Mouse (Mus musculus): Measurements from ENCODE around the gene Sox8. TPM values are rescaled to one million over a fixed set of nuclear protein-coding genes. Genes with fewer than 3 reads are reported as not detected.

The Sox8 gene
- polyA plus RNA-seq, 1 experiment from 2014 or later, result 7.5 TPM

GRCm38 (mm10) chr17:25590068-25590467 is 19.6 kb upstream of the Sox8 start:
- no peak for DNase-seq (ENCODE audit: low spot score)
- WGBS, result 90% methylated on average over 6 of the region's 6 CpGs
- H3K36me3 ChIP-seq (ENCODE audit: control insufficient read depth, insufficient read depth, low read length), result no peaks in the 10 kb centered on the region; the same call in 1 of the 2 replicates
- no peak for ATAC-seq (replicated peaks; ENCODE audit: low FRiP score)
- no peaks in the 10 kb centered on the region for H3K27me3 ChIP-seq (ENCODE audit: control insufficient read depth, insufficient read depth, low read length)
- no peak overlapping the region for H3K27ac ChIP-seq (ENCODE audit: low read depth, low read length)
- no peak overlapping the region for H3K4me3 ChIP-seq (ENCODE audit: low read depth, low read length)
- H3K9me3 ChIP-seq (ENCODE audit: control insufficient read depth, low read length), result no peaks in the 10 kb centered on the region
- H3K4me1 ChIP-seq (replicated peaks; ENCODE audit: control insufficient read depth, insufficient read depth, low read length), result peaks cover 2% of the 10 kb centered on the region; the same call in 1 of the 2 replicates
- H3K4me2 ChIP-seq (ENCODE audit: low read depth, low read length, severe bottlenecking), result no peak overlapping the region
- H3K9ac ChIP-seq (ENCODE audit: low read length), result no peak overlapping the region

GRCm38 (mm10) chr17:25584646-25585045 is 14.2 kb upstream of the Sox8 start:
- 95% methylated on average over 9 of the region's 9 CpGs for WGBS
- Histone ChIP-seq H3K9ac (ENCODE audit: low read length) (no peak overlapping the region), H3K9me3 (ENCODE audit: control insufficient read depth, low read length) (no peaks in the 10 kb centered on the region), H3K4me2 (ENCODE audit: low read depth, low read length, severe bottlenecking) (no peak overlapping the region), H3K4me3 (ENCODE audit: low read depth, low read length) (no peak overlapping the region), H3K36me3 (ENCODE audit: control insufficient read depth, insufficient read depth, low read length) (no peaks in the 10 kb centered on the region; the same call in 1 of the 2 replicates), H3K27ac (ENCODE audit: low read depth, low read length) (no peak overlapping the region), H3K4me1 (replicated peaks; ENCODE audit: control insufficient read depth, insufficient read depth, low read length) (peaks cover 5% of the 10 kb centered on the region), H3K27me3 (ENCODE audit: control insufficient read depth, insufficient read depth, low read length) (no peaks in the 10 kb centered on the region)
- DNase-seq (ENCODE audit: low spot score) (no peak), ATAC-seq (replicated peaks; ENCODE audit: low FRiP score) (no peak)

GRCm38 (mm10) chr17:25583858-25584257 is 13.4 kb upstream of the Sox8 start:
- Histone ChIP-seq H3K9me3 (ENCODE audit: control insufficient read depth, low read length) (no peaks in the 10 kb centered on the region), H3K4me2 (ENCODE audit: low read depth, low read length, severe bottlenecking) (no peak overlapping the region), H3K4me3 (ENCODE audit: low read depth, low read length) (no peak overlapping the region), H3K27ac (ENCODE audit: low read depth, low read length) (no peak overlapping the region), H3K27me3 (ENCODE audit: control insufficient read depth, insufficient read depth, low read length) (no peaks in the 10 kb centered on the region), H3K9ac (ENCODE audit: low read length) (no peak overlapping the region), H3K4me1 (replicated peaks; ENCODE audit: control insufficient read depth, insufficient read depth, low read length) (peaks cover 8% of the 10 kb centered on the region), H3K36me3 (ENCODE audit: control insufficient read depth, insufficient read depth, low read length) (no peaks in the 10 kb centered on the region)
- no peak for ATAC-seq (replicated peaks; ENCODE audit: low FRiP score)
- no peak for DNase-seq (ENCODE audit: low spot score)
- WGBS, result 87% methylated on average over 8 of the region's 8 CpGs

GRCm38 (mm10) chr17:25583099-25583498 is 12.6 kb upstream of the Sox8 start:
- ATAC-seq (replicated peaks; ENCODE audit: low FRiP score) (no peak), DNase-seq (ENCODE audit: low spot score) (no peak)
- Histone ChIP-seq H3K27me3 (ENCODE audit: control insufficient read depth, insufficient read depth, low read length) (no peaks in the 10 kb centered on the region), H3K36me3 (ENCODE audit: control insufficient read depth, insufficient read depth, low read length) (no peaks in the 10 kb centered on the region), H3K9ac (ENCODE audit: low read length) (no peak overlapping the region), H3K27ac (ENCODE audit: low read depth, low read length) (no peak overlapping the region), H3K4me1 (replicated peaks; ENCODE audit: control insufficient read depth, insufficient read depth, low read length) (peaks cover 11% of the 10 kb centered on the region), H3K4me3 (ENCODE audit: low read depth, low read length) (no peak overlapping the region), H3K9me3 (ENCODE audit: control insufficient read depth, low read length) (no peaks in the 10 kb centered on the region), H3K4me2 (ENCODE audit: low read depth, low read length, severe bottlenecking) (no peak overlapping the region)
- 83% methylated on average over 4 of the region's 4 CpGs for WGBS

- ATAC-seq (replicated peaks; ENCODE audit: low FRiP score) (no peak), DNase-seq (ENCODE audit: low spot score) (no peak)
- Histone ChIP-seq H3K9ac (ENCODE audit: low read length) (no peak overlapping the region), H3K36me3 (ENCODE audit: control insufficient read depth, insufficient read depth, low read length) (no peaks in the 10 kb centered on the region), H3K27me3 (ENCODE audit: control insufficient read depth, insufficient read depth, low read length) (no peaks in the 10 kb centered on the region), H3K27ac (ENCODE audit: low read depth, low read length) (no peak overlapping the region), H3K4me2 (ENCODE audit: low read depth, low read length, severe bottlenecking) (no peak overlapping the region), H3K4me1 (replicated peaks; ENCODE audit: control insufficient read depth, insufficient read depth, low read length) (peaks cover 11% of the 10 kb centered on the region), H3K9me3 (ENCODE audit: control insufficient read depth, low read length) (no peaks in the 10 kb centered on the region), H3K4me3 (ENCODE audit: low read depth, low read length) (no peak overlapping the region)
- 86% methylated on average over 8 of the region's 8 CpGs for whole genome bisulfite sequencing
These were observed 11.6 kb upstream of the Sox8 start for GRCm38 (mm10) chr17:25582076-25582475.

- H3K4me1 ChIP-seq (replicated peaks; ENCODE audit: control insufficient read depth, insufficient read depth, low read length), result peaks cover 11% of the 10 kb centered on the region
- peak; percentile 23 for ATAC-seq (replicated peaks; ENCODE audit: low FRiP score)
These were observed 9.0 kb upstream of the Sox8 start for GRCm38 (mm10) chr17:25579332-25580047.

GRCm38 (mm10) chr17:25578920-25579319 is 8.4 kb upstream of the Sox8 start, which contains the start of gene Lmf1:
Gene Lmf1 (plus strand): TSS chr17:25579085.
- Histone ChIP-seq H3K36me3 (ENCODE audit: control insufficient read depth, insufficient read depth, low read length) (no peaks in the 10 kb centered on the region), H3K9me3 (ENCODE audit: control insufficient read depth, low read length) (no peaks in the 10 kb centered on the region), H3K4me1 (replicated peaks; ENCODE audit: control insufficient read depth, insufficient read depth, low read length) (peaks cover 11% of the 10 kb centered on the region), H3K4me2 (ENCODE audit: low read depth, low read length, severe bottlenecking) (peak within 1 kb of the TSS; percentile 84), H3K27ac (ENCODE audit: low read depth, low read length) (no peak within 1 kb of the TSS), H3K27me3 (ENCODE audit: control insufficient read depth, insufficient read depth, low read length) (no peaks in the 10 kb centered on the region), H3K4me3 (ENCODE audit: low read depth, low read length) (peak within 1 kb of the TSS; percentile 76), H3K9ac (ENCODE audit: low read length) (peak within 1 kb of the TSS; percentile 86)
- under 1% methylated on average over 31 of the region's 31 CpGs for WGBS
- ATAC-seq (replicated peaks; ENCODE audit: low FRiP score) (peak; percentile 95), DNase-seq (ENCODE audit: low spot score) (peak; percentile 97)

More at GRCm38 (mm10) chr17:25579332-25580047, 9.0 kb upstream of the Sox8 start:
- Histone ChIP-seq H3K27ac (ENCODE audit: low read depth, low read length) (no peak overlapping the region), H3K4me2 (ENCODE audit: low read depth, low read length, severe bottlenecking) (peak overlapping the region; percentile 84), H3K27me3 (ENCODE audit: control insufficient read depth, insufficient read depth, low read length) (no peaks in the 10 kb centered on the region), H3K36me3 (ENCODE audit: control insufficient read depth, insufficient read depth, low read length) (no peaks in the 10 kb centered on the region), H3K4me3 (ENCODE audit: low read depth, low read length) (peak overlapping the region; percentile 76), H3K9ac (ENCODE audit: low read length) (peak overlapping the region; percentile 86), H3K9me3 (ENCODE audit: control insufficient read depth, low read length) (no peaks in the 10 kb centered on the region)
- WGBS, result 6% methylated on average over 21 of the region's 21 CpGs
- no peak for DNase-seq (ENCODE audit: low spot score)

- no peak overlapping the region for H3K9ac ChIP-seq (ENCODE audit: low read length)
- ATAC-seq (replicated peaks; ENCODE audit: low FRiP score) (no peak), DNase-seq (ENCODE audit: low spot score) (no peak)
- H3K27me3 ChIP-seq (ENCODE audit: control insufficient read depth, insufficient read depth, low read length), result no peaks in the 10 kb centered on the region
- no peaks in the 10 kb centered on the region for H3K36me3 ChIP-seq (ENCODE audit: control insufficient read depth, insufficient read depth, low read length)
- no peaks in the 10 kb centered on the region for H3K9me3 ChIP-seq (ENCODE audit: control insufficient read depth, low read length)
- no peak overlapping the region for H3K4me2 ChIP-seq (ENCODE audit: low read depth, low read length, severe bottlenecking)
- WGBS, result 62% methylated on average over 2 of the region's 2 CpGs
- peaks cover 11% of the 10 kb centered on the region for H3K4me1 ChIP-seq (replicated peaks; ENCODE audit: control insufficient read depth, insufficient read depth, low read length)
- no peak overlapping the region for H3K27ac ChIP-seq (ENCODE audit: low read depth, low read length)
- H3K4me3 ChIP-seq (ENCODE audit: low read depth, low read length), result no peak overlapping the region
These were observed 7.2 kb upstream of the Sox8 start for GRCm38 (mm10) chr17:25577702-25578101.

- Histone ChIP-seq H3K4me2 (ENCODE audit: low read depth, low read length, severe bottlenecking) (no peak overlapping the region), H3K4me3 (ENCODE audit: low read depth, low read length) (no peak overlapping the region), H3K27me3 (ENCODE audit: control insufficient read depth, insufficient read depth, low read length) (peaks cover 3% of the 10 kb centered on the region; the same call in 1 of the 2 replicates), H3K9ac (ENCODE audit: low read length) (no peak overlapping the region), H3K9me3 (ENCODE audit: control insufficient read depth, low read length) (no peaks in the 10 kb centered on the region), H3K36me3 (ENCODE audit: control insufficient read depth, insufficient read depth, low read length) (no peaks in the 10 kb centered on the region), H3K4me1 (replicated peaks; ENCODE audit: control insufficient read depth, insufficient read depth, low read length) (peaks cover 11% of the 10 kb centered on the region), H3K27ac (ENCODE audit: low read depth, low read length) (no peak overlapping the region)
- 40% methylated on average over 6 of the region's 6 CpGs for WGBS
- DNase-seq (ENCODE audit: low spot score) (no peak), ATAC-seq (replicated peaks; ENCODE audit: low FRiP score) (no peak)
These were observed 6.8 kb upstream of the Sox8 start for GRCm38 (mm10) chr17:25577263-25577662.
